Mouse (Mus musculus): ENCODE results near the gene Gstm7.
"Not testable (repeated sequence)": the region's sequence is repeated elsewhere in the genome, so short reads cannot be mapped to it uniquely, and the experiment has no call there.

Gstm7 gene

DNA sequence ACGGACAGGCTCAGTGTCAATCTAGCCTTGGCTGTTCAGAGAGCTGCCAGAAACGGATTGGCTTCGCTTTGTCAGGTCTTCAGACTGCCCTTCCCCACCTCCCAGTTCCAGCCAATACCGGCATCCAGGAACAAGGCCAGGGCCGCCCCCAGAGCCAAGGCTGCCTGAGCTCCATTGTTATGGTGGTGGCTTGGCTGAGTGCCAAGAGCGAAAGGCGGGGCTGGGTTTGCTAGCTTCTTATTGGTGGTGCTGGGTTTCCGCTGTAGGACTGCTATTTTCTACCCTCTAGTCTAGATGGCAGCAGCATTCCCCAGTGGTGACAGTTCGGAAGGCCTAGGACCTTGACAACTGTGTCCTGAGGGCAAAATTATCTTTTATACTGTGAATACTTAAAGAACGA is at the start of gene Gstm7:
Gstm7 (minus strand) TSS at position 148 of the 400 bp plus-strand sequence.
- peak; percentile 62 for DNase-seq (ENCODE audit: low read depth)

DNA sequence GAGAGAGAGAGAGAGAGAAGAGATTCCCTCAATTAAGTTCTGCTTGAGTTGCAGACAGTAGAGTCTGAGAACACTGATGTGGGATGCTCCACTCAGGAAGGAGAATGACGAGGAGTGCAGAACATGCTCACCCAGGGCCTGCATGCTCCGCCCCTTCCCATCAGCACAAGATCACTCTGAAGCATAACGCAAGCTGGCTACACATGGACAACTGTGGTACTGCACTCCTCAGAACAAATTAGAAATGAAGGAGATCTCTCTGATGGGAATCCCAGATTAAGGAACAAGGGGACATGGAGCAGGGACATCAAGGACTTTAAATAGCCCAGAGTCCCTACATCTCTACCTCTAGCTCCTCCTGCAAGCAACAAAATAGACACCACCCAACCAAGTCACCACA is 49.6 kb upstream of the Gstm7 start:
- no peak for DNase-seq (ENCODE audit: low read depth)

DNA sequence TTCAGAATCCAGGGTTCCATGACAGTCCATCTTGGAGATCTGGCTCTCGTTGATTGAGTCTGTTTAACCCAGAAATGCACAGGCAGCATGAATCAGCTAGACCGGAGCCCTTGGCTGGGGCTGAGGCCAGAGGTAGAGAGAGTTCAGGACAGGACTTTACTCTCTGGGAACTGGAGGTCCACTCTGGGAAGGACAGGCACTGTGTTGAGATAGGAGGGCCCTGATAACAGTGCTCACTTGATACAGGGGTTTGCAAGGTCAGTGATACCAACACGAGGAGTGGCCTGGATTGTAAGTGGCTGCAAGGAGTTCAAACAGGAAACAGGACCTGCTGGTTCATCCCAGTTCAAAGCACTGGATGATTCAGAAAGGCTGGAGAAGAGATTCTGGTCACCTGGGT is 46.1 kb upstream of the Gstm7 start:
- no peak for DNase-seq (ENCODE audit: low read depth)

DNA sequence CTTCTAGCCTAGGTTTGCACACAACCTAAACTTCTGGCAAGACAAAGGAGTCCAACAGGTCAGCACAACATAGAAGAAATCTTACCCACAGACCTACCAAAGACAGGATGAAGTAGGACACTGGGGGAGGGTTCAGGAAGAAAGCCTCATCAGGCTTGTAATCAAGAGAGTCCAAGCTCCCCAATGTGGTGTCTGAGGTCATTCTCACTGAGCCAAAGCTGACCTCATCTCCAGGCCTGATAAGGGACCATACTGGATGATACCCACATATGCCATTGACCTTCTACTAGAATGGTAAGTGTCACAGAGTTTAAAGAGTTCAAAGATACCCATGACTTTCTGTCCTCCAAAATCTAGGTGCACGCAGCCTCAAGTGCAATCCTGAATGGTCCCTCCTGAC is 42.6 kb upstream of the Gstm7 start:
- DNase-seq (ENCODE audit: low read depth) = no peak

DNA sequence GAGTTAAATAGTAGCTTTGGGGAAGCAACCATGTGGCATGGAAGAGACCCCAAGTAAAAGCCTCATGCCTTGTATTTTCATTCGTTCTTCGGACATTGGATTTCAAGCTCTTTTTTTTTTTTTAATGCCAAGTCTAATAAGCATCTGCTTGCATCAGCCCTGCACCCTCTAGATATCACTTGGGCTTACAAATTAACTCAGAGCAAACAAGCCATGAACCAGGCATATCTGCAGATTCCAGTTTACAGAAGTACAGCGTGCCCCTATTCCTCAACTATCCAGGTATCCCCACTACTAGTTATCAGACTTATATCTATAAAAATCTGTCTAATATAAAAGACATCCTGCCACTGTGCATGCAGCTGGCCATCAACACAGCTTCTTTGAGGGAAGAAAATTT is 40.5 kb upstream of the Gstm7 start:
- DNase-seq (ENCODE audit: low read depth) = no peak

DNA sequence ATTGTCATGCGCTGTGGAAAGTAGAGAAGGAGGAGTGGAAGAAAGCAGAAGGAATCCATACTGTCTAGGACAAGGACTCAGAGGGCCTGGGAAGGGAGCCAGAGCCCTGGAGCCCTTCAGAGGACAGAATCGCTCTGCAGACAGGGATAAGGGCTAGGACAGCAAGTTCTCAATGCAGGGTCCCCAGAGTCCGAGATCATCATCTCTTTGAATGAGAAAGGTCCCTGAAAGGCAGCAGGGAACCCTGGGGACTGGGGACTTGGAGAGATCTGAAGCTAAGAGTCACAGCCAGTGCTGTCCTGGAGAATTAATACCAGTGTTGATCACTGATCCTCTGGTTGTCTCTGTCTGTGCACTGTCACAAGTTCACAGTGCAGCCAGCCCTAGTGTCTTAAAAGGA is 39.5 kb upstream of the Gstm7 start:
- not testable (repeated sequence) for DNase-seq (ENCODE audit: low read depth)

DNA sequence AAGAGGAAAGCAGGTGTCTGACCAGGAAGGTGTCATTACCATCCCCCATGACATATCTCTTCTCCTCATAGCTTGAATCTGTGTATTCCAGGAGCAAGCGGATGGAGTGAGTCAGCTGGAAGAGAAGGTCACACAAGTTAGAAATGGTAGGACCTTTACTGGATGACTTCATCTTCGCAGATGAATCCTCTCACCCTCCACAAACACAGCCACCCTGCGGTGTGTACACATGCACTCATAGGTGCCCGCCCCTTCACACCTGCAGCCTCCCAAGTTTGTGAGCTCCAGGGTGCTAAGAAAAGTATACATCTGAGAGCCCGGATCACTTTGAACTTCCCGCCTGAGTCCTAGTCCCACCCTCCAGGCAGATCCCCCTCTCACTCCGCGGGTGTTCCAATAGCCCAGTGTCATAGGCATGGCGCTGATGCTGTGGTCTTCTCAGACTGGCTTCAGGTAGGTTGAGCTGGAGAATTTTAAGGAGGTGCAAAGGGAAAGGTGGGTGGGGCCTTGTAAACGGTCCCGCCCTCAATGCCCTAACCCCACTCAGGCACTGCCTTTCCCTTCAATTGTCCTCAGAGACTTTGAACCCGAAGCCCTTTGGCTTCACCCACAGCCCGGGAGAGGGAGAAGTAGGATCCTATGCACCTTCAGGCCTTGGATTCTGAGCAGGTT is 37.2 kb upstream of the Gstm7 start, which contains the start of gene Gstm3:
Gstm3 (minus strand) TSS at position 560 of the 672 bp plus-strand sequence.
- DNase-seq (ENCODE audit: low read depth) = no peak

DNA sequence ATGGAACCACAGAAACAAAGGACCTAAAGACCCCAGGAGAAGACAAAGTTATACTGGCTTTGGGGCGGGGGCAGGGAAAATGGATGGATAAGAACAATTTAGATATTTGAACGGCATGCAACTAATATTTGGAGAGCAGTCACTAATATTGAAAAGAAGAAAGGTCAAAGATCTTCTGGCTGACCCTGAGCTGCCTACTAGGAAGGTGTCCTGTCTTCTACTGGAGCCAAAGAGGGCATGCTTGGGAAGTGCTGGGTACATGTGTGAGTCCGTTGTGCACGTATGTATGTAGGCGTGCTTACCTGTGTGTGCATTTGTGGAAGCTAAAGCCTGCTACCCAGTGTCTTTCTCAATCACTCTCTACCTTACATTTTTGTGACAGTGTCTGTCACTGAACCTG is 35.0 kb upstream of the Gstm7 start:
- no peak for DNase-seq (ENCODE audit: low read depth)

DNA sequence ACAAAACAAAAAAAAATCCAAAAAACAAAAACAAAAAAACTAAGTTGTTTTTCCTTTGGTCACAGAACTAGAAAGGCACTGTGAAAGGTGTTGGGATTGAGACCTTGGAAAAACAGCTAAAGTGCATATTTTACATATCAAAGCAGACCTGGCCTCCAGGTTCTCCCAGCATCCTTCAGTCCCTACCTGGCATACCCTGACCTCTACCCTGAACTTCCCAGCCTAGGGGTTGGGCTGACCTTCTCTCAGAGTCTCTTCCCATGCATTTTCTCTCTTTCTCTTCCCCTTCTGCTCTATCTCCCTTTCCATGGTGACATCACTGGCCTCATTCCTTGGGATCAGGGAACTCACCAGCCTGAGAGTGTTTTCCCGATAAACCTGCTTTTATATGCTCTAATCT is 34.0 kb upstream of the Gstm7 start:
- DNase-seq (ENCODE audit: low read depth) = no peak

DNA sequence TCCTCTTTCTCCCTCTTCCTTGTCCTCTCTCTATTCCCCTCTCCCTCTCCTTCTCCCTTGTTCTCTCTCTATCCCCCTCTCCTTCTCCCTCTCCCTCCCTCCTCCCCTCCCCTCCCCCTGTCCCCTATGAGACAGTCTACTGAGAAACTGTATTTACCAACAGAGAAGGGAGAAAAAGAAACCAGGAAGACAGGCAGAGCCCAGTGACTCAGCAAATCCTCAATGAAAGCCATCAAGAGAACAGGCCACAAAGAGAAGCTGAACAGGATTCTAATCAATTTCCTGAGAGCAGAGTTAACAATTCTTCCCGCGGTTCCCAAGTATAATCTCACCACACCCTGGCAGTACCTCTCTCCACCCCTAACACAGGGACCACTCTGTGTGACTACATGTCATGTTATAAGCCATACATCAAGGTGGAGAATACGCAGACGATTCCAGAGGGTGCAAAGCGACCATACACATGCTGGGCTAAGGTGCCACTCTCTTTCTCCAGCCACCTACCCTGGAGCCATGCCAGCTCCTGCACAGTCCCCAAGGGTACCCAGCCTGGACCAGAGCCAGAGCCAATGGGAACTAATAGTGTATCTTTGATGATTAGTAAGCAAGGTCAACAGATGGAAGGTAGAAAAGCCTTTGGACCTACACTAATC is 33.2 kb upstream of the Gstm7 start:
- no peak for DNase-seq (ENCODE audit: low read depth)

DNA sequence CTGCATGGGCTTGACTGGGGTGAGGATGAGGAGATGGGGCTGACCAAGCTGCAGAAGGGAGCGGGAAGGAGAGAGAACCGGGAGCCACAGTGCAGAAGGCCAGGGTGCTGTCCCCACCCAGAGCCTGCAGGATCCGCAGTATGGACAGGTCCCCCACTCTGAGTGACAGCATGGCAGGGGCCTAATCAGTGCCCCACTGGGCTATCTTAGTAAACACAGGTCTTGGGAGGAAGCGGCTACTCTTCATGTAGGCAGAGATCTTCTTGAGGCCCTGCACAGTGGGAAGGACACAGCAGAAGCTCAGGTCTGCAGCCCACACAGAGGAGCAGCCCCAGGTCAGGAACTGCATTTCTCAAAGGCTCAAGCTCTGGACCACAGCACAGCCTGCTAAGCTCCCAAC is 32.4 kb upstream of the Gstm7 start:
- no peak for DNase-seq (ENCODE audit: low read depth)

DNA sequence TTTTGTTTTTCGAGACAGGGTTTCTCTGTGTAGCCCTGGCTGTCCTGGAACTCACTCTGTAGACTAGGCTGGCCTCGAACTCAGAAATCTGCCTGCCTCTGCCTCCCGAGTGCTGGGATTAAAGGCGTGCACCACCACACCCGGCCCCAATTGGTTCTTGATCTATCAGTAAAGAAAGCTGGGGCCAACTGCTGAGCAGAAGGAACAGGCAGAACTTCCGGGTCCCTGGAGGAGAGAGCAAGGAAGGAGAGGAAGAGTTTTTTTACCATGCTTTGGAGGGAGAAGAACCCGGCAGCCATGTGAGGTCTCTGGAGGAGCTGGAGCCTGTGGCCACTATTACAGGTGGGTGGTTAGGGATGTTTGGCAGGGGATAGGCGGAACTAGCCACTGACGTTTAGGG is 23.6 kb upstream of the Gstm7 start:
- not testable (repeated sequence) for DNase-seq (ENCODE audit: low read depth)

DNA sequence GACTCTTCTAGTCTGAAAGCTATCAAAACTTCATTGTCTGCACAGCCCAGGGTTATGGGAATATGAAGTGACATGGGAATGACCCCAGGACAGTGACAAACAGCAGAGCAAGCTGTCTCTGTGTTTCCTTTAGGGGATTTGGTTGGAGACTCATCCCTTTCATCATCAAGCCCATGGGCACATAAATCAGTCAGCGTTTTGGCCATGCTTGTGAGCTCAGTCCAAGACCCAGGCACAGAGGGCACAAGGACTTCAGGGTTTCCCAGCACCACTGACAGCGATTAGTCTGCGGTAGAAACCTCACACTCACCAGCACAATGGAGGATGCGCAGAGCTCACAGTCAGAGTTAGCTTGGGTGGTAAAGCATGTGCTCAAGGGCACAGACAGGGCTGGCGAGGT is 22.3 kb upstream of the Gstm7 start:
- no peak for DNase-seq (ENCODE audit: low read depth)

DNA sequence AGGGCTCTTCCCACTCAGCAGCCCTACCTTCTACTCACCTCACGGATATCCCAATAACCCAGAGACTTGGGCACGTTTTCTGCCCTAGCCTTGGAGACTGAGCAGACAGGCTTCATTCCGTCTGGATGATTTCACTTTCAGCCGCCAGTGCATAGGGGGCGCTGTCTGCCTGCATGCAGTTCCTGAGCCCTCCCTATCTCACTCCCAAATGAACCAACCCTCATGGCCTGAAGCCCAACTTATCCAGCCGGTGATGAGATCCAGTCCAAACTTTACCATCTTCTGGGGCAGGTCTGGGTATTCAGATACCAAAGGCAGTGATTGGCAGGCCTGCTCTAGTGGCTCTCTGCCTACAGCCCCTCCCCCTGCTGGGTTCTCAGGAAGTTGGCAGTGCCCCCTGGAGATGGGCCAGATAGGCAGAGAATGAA is 21.7 kb upstream of the Gstm7 start:
- DNase-seq (ENCODE audit: low read depth) = peak; percentile 8

DNA sequence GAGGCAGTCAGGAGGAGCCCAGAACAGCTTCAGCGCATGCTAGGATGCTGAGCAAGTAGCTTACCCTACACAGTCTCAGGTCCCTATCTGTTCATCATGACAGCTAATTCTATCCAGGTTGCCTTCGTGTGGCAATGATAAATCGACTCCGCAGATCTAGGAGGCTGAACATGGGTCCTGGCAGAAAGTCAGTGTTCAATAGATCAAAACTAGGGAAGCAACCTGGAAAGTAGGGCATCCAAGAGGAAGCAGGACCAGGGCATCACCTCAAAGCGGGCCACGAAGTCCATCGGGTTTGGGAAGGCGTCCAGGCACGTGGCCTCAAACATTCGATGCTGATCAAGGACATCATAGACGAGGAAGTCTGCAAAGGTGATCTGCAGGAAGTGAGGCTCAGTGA is 18.9 kb upstream of the Gstm7 start:
- DNase-seq (ENCODE audit: low read depth) = no peak

DNA sequence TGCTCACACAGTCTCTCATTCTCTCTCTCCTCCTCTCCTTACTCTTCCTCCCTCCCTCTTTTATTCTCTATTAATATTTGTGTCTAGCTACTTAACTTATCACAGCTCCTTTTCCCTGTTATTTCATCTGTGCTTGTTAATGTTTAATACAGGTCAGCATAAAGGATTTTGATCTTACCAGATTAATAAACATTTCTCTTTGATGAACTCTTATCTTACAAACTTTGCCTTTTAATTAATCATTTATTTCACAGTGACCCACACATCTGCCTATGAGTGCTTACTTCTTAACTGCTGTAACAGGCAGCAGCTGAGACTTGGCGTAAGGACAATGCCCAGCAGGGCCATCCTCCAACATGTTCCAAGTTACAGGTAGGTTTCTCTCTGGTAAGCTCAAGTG is 17.8 kb upstream of the Gstm7 start:
- not testable (repeated sequence) for DNase-seq (ENCODE audit: low read depth)

DNA sequence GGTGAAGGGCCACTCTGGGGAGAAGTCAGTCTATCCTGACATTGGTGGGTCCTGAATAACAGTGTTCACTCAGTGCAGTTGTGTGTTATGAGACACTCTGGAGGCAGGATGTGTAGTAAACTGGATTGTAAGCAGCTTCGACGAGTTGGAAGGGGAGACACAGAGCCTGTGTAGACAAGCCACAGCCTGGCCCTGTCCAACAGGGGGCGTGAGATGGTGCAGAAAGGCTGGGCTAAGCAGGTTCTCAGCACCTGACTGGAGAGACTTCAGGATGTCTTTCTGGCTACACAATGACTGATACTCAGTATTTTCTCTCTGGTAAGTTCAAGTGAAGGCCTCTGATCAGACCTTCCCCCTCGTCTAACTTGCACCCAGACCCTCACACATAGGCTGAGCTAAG is 14.1 kb upstream of the Gstm7 start:
- no peak for DNase-seq (ENCODE audit: low read depth)

DNA sequence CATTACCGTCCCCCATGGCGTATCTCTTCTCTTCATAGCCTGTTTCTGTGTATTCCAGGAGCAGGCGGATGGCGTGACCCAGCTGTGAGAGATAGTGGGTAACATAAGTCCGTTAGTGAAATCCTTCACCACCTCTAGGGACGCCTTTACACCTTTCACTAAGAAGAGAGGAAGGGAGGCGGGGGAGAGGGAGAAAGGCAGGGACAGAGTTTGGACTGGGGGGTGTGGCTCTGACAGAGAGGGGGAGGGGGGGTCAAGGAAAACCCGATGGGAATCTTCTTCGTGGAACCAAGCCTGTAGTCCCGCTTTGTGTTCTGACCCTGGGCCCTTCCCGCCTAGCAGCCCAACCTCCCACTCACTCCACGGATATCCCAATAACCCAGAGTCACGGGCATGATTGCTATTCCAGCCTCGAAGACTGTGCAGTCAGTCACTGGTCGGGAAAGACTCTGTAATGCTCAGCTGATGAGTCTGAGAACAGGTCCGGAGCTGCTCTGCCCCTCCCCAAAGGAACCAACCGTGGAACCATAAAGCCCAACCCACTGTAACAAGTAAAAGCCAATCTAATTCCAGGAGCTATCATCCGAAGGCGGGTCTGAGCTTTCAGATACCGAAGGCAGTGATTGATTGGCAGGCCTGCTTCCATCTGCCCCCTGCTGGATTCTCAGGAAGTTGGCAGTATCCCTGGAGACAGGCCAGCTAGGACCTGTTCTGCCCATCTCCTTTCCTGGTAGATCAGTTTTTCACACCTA is 11.8 kb upstream of the Gstm7 start, which contains the start of gene Gstm6:
Gstm6 (minus strand) TSS at position 511 of the 752 bp plus-strand sequence.
- DNase-seq (ENCODE audit: low read depth) = no peak

DNA sequence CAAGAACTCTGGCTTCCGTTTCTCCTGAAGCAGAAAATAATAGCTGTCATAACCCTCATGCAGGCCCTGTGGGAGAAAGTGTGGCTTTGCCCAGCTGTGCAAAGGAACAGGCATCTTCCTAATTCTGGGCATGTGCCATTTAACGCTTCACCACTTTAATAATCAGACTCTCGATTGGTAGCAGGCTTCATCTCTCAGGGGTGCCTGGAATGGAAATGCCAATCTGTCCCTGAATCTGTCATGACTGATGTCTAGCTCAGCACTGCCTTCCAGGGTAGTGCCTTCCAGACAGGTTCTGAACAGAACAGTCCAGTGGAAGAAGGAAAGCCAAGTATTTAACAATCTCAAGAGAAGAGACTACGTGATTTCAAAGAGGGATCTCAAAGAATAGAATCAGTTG is 9.6 kb upstream of the Gstm7 start:
- no peak for DNase-seq (ENCODE audit: low read depth)

DNA sequence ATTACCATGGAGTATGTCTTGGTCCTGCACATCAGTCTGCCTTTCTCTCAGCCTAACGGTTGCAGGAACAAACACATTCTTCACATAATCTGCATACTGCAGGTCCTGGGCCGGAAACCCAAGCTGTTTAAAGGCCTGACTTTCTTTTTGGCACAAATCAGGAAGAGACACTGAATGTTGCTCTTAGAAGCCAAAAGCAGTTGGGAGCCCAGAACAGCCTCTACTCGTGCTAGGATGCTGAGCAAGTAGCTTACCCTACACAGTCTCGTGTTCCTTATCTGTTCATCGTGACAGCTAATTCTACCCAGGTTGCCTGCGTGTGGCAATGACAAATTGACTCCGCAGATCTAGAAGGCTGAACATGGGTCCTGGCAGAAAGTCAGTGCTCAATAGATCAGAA is 8.9 kb upstream of the Gstm7 start:
- DNase-seq (ENCODE audit: low read depth) = no peak

DNA sequence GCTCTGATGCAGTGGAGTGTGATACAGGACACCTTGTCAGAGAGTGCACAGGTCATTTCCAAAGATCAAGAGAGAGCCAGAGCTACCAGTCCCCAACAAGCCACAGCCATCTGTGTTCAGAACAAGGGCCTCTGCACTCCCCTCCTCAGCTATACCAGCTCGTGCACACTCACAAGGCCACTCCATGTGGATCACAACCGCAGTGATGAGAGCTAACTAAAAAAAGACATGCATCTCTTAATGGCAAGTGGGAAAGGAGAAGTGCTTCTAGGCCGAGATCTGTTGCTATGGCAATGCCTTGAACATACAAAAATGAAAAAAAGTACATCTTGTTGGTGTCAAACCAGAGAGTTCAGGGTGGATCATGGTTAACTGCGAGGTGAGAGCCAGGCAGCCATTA is 8.2 kb upstream of the Gstm7 start:
- no peak for DNase-seq (ENCODE audit: low read depth)

DNA sequence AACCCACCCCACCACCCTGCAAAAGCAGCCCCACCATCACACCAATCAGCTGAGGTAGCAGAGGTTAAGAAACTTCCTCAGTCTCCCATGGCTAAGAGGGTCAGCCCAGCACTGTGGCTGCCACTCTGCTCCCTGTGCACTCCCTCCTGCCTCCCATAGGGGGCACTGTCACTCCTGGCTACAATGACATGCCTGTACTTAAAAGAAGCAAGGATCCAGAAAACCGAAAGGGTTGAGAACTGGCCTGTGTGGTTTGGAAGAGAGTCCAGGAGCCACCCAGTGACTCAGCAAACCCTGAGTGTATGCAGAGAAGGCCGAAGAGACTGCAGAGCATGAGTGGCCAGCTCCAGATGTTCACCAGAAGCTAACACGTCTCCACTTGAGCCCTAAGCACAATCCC is 7.8 kb upstream of the Gstm7 start:
- peak; percentile 43 for DNase-seq (ENCODE audit: low read depth)

DNA sequence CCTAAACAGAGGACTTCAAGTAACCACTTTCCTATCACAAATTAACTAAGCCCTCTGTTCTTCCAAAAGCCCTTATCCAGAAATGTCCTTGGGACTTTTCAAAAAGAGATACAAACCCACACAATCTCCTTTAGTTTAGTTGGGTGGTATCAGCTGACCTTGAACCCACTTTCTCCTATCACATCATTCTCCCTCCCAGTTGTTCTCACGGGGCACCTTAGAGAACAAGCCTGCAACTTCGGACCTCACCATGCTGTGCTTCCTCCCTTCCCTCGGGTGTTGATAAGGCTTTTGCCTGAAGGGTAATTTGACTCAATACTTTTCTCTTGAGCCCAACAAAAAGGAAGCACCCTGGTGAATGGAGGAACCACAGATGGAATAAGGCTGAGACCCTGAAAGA is 4.3 kb upstream of the Gstm7 start:
- DNase-seq (ENCODE audit: low read depth) = no peak

Data from naive thymus-derived CD4-positive, alpha-beta T cell, adult 2 months (primary cell).